Mouse (Mus musculus): ENCODE results near the gene Nelfb. TPM values are rescaled to one million over a fixed set of nuclear protein-coding genes. Genes with fewer than 3 reads are reported as not detected.

The Nelfb gene
- total and polyA plus RNA-seq, 2 experiments, result 18.4 to 27.5 TPM

GRCm38 (mm10) chr2:25200631-25201030 lies 10.7 kb downstream of the Nelfb start:
- 95% methylated on average over 2 of the region's 2 CpGs for WGBS
- peaks cover 25% of the 10 kb centered on the region for H3K36me3 ChIP-seq (ENCODE audit: control insufficient read depth, insufficient read depth, low read length)

GRCm38 (mm10) chr2:25197946-25198345 lies 13.3 kb downstream of the Nelfb start:
- TF ChIP-seq POLR2A (IDR thresholded peaks at IDR 0.05; ENCODE audit: extremely low read depth, insufficient read depth, low read length) (no peak), CTCF (IDR thresholded peaks at IDR 0.05; ENCODE audit: low read depth, low read length) (no peak)
- Histone ChIP-seq H3K9ac (ENCODE audit: low read depth, low read length) (no peak overlapping the region), H3K27ac (replicated peaks; ENCODE audit: insufficient read depth, low read depth, low read length) (no peak overlapping the region), H3K4me1 (ENCODE audit: control insufficient read depth, insufficient read depth, low read length) (peaks cover 5% of the 10 kb centered on the region; the same call in 1 of the 2 replicates), H3K4me3 (ENCODE audit: insufficient read depth, low read depth, low read length) (no peak overlapping the region), H3K36me3 (ENCODE audit: control insufficient read depth, insufficient read depth, low read length) (peaks cover 15% of the 10 kb centered on the region; the same call in 1 of the 2 replicates), H3K27me3 (ENCODE audit: control insufficient read depth, insufficient read depth, low read length) (no peaks in the 10 kb centered on the region), H3K79me2 (ENCODE audit: control insufficient read depth, insufficient read depth, low read length) (no peaks in the 10 kb centered on the region)
- no peak for DNase-seq (ENCODE audit: extremely low read depth, low read depth, low spot score)

More at GRCm38 (mm10) chr2:25200631-25201030, 10.7 kb downstream of the Nelfb start:
- H3K4me3 ChIP-seq (ENCODE audit: insufficient read depth, low read depth, low read length), result no peak overlapping the region
- no peak overlapping the region for H3K9ac ChIP-seq (ENCODE audit: low read depth, low read length)
- no peak overlapping the region for H3K27ac ChIP-seq (replicated peaks; ENCODE audit: insufficient read depth, low read depth, low read length)
- no peaks in the 10 kb centered on the region for H3K27me3 ChIP-seq (ENCODE audit: control insufficient read depth, insufficient read depth, low read length)
- H3K4me1 ChIP-seq (ENCODE audit: control insufficient read depth, insufficient read depth, low read length), result 0 out of 2 replicates have a peak, but pooled peaks cover 3% of the 10 kb centered on the region
- TF ChIP-seq POLR2A (IDR thresholded peaks at IDR 0.05; ENCODE audit: extremely low read depth, insufficient read depth, low read length), result no peak
- no peak for TF ChIP-seq CTCF (IDR thresholded peaks at IDR 0.05; ENCODE audit: low read depth, low read length)
- no peaks in the 10 kb centered on the region for H3K79me2 ChIP-seq (ENCODE audit: control insufficient read depth, insufficient read depth, low read length)
- no peak for DNase-seq (ENCODE audit: extremely low read depth, low read depth, low spot score)

GRCm38 (mm10) chr2:25197191-25197590 lies 14.1 kb downstream of the Nelfb start:
- 0 out of 2 replicates have a peak overlapping the region, but pooled peaks have one; percentile 46 for H3K4me3 ChIP-seq (ENCODE audit: insufficient read depth, low read depth, low read length)
- peak overlapping the region; percentile 62 for H3K27ac ChIP-seq (replicated peaks; ENCODE audit: insufficient read depth, low read depth, low read length)
- no peaks in the 10 kb centered on the region for H3K27me3 ChIP-seq (ENCODE audit: control insufficient read depth, insufficient read depth, low read length)
- peaks cover 11% of the 10 kb centered on the region; the same call in 1 of the 2 replicates for H3K36me3 ChIP-seq (ENCODE audit: control insufficient read depth, insufficient read depth, low read length)
- H3K79me2 ChIP-seq (ENCODE audit: control insufficient read depth, insufficient read depth, low read length), result no peaks in the 10 kb centered on the region
- WGBS, result 50% methylated on average over 2 of the region's 2 CpGs
- DNase-seq (ENCODE audit: extremely low read depth, low read depth, low spot score), result no peak
- TF ChIP-seq CTCF (IDR thresholded peaks at IDR 0.05; ENCODE audit: low read depth, low read length) (no peak), POLR2A (IDR thresholded peaks at IDR 0.05; ENCODE audit: extremely low read depth, insufficient read depth, low read length) (no peak)
- H3K4me1 ChIP-seq (ENCODE audit: control insufficient read depth, insufficient read depth, low read length), result peaks cover 5% of the 10 kb centered on the region; the same call in 1 of the 2 replicates
- no peak overlapping the region; the same call in 1 of the 2 replicates for H3K9ac ChIP-seq (ENCODE audit: low read depth, low read length)

GRCm38 (mm10) chr2:25196172-25196954 lies 14.9 kb downstream of the Nelfb start, which contains the start of gene Tor4a:
Gene Tor4a (minus strand): TSS chr2:25196886.
- H3K9ac ChIP-seq (ENCODE audit: low read depth, low read length), result peak within 1 kb of the TSS; percentile 51
- H3K27me3 ChIP-seq (ENCODE audit: control insufficient read depth, insufficient read depth, low read length), result no peaks in the 10 kb centered on the region
- H3K36me3 ChIP-seq (ENCODE audit: control insufficient read depth, insufficient read depth, low read length), result peaks cover 11% of the 10 kb centered on the region; the same call in 1 of the 2 replicates
- peak within 1 kb of the TSS; percentile 62 for H3K27ac ChIP-seq (replicated peaks; ENCODE audit: insufficient read depth, low read depth, low read length)
- 21% methylated on average over 8 of the region's 8 CpGs for WGBS
- DNase-seq (ENCODE audit: extremely low read depth, low read depth, low spot score), result peak; percentile 66
- H3K4me3 ChIP-seq (ENCODE audit: insufficient read depth, low read depth, low read length), result peak within 1 kb of the TSS; percentile 55
- TF ChIP-seq POLR2A (IDR thresholded peaks at IDR 0.05; ENCODE audit: extremely low read depth, insufficient read depth, low read length), result 0 out of 2 replicates have a peak, but pooled peaks have one; percentile 25
- 0 out of 2 replicates have a peak, but pooled peaks have one; percentile 4 for TF ChIP-seq CTCF (IDR thresholded peaks at IDR 0.05; ENCODE audit: low read depth, low read length)
- H3K79me2 ChIP-seq (ENCODE audit: control insufficient read depth, insufficient read depth, low read length), result no peaks in the 10 kb centered on the region
- peaks cover 5% of the 10 kb centered on the region; the same call in 1 of the 2 replicates for H3K4me1 ChIP-seq (ENCODE audit: control insufficient read depth, insufficient read depth, low read length)

GRCm38 (mm10) chr2:25195211-25196156 lies 15.8 kb downstream of the Nelfb start:
- Histone ChIP-seq H3K4me1 (ENCODE audit: control insufficient read depth, insufficient read depth, low read length) (peaks cover 5% of the 10 kb centered on the region; the same call in 1 of the 2 replicates), H3K27me3 (ENCODE audit: control insufficient read depth, insufficient read depth, low read length) (no peaks in the 10 kb centered on the region), H3K4me3 (ENCODE audit: insufficient read depth, low read depth, low read length) (peak overlapping the region; percentile 55), H3K27ac (replicated peaks; ENCODE audit: insufficient read depth, low read depth, low read length) (peak overlapping the region; percentile 62), H3K9ac (ENCODE audit: low read depth, low read length) (peak overlapping the region; percentile 51), H3K79me2 (ENCODE audit: control insufficient read depth, insufficient read depth, low read length) (no peaks in the 10 kb centered on the region), H3K36me3 (ENCODE audit: control insufficient read depth, insufficient read depth, low read length) (peaks cover 5% of the 10 kb centered on the region; the same call in 1 of the 2 replicates)
- no peak for TF ChIP-seq POLR2A (IDR thresholded peaks at IDR 0.05; ENCODE audit: extremely low read depth, insufficient read depth, low read length)
- no peak for TF ChIP-seq CTCF (IDR thresholded peaks at IDR 0.05; ENCODE audit: low read depth, low read length)
- peak; percentile 40 for DNase-seq (ENCODE audit: extremely low read depth, low read depth, low spot score)
- 21% methylated on average over 55 of the region's 55 CpGs for WGBS

All from liver, adult 2 months (tissue).